Mouse (Mus musculus) hindbrain, embryonic 12.5 days (tissue): ENCODE results near the gene Lef1. TPM values are rescaled to one million over a fixed set of nuclear protein-coding genes. Genes with fewer than 3 reads are reported as not detected.

Experiments used
- ATAC-seq: fragments of 200-750 bp; cut with Nextera tagmentation; 2 replicates; pipeline ENCODE4 v1.8.0; 2017; ENCODE audit warnings: moderate TSS enrichment; ENCODE audit not compliant: low FRiP score
- H3K27ac ChIP-seq: fragments of 300-500 bp; sonication (generic); 2 replicates; pipeline ENCODE4 v1.5.1; 2016; ENCODE audit warnings: mild to moderate bottlenecking
- H3K27me3 ChIP-seq: fragments of 300-500 bp; sonication (generic); 2 replicates; pipeline ENCODE4 v1.6.1; 2016; ENCODE audit warnings: mild to moderate bottlenecking
- H3K36me3 ChIP-seq: fragments of 300-500 bp; sonication (generic); 2 replicates; pipeline ENCODE4 v1.6.1; 2016; ENCODE audit warnings: mild to moderate bottlenecking
- H3K4me1 ChIP-seq: fragments of 300-500 bp; sonication (generic); 2 replicates; pipeline ENCODE4 v1.6.1; 2016
- H3K4me2 ChIP-seq: fragments of 300-500 bp; sonication (generic); replicated peaks from 2 replicates; pipeline ENCODE4 v1.6.1; 2016; ENCODE audit warnings: mild to moderate bottlenecking
- H3K4me3 ChIP-seq: fragments of 300-500 bp; sonication (generic); 2 replicates; pipeline ENCODE4 v1.5.1; 2016; ENCODE audit warnings: mild to moderate bottlenecking
- H3K9ac ChIP-seq: fragments of 300-500 bp; sonication (generic); 2 replicates; pipeline ENCODE4 v1.6.1; 2016; ENCODE audit warnings: mild to moderate bottlenecking, moderate library complexity
- H3K9me3 ChIP-seq: fragments of 300-500 bp; sonication (generic); replicated peaks from 2 replicates; pipeline ENCODE4 v1.6.1; 2016; ENCODE audit warnings: mild to moderate bottlenecking
- WGBS: fragments of 180-500 bp; shearing (Covaris S2); methylation state at CpG from one replicate; pipeline ENCODE4 v1.1.7; 2016; 5-methylcytosine and 5-hydroxymethylcytosine counted together
- polyA plus RNA-seq: library from polyadenylated mRNA; unstranded; fragments of >200 nt; fragmentation: Nextera tagmentation; extraction: Ambion mirVana; gene quantifications from 2 replicates; pipeline ENCODE4 v1.2.1, GENCODE M21; 2016

Lef1 gene
- polyA plus RNA-seq, 1 experiment from 2014 or later, result 33.6 TPM

DNA sequence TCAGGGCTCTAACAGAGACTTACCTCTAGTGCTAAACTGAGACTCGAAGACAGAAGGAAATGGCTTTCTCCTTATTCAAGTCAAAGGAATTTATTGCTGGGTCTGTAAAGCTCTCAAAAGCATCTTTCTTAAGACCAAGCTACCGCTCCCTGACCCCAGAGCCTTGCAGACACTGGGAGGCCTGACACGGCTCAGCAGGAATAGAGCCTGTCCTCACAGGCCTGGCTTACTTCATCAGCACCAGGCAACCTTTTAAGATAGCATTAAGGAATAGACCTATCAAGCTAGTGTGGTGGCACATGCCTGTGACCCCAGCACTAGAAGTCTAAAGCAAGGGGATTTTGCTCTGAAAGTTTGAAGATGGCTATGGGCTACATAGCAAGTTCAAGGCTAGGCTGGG is 20.6 kb upstream of the Lef1 start:
- Histone ChIP-seq H3K4me2 (no peak overlapping the region), H3K27me3 (peaks cover 16% of the 10 kb centered on the region), H3K9me3 (no peaks in the 10 kb centered on the region), H3K9ac (no peak overlapping the region), H3K27ac (no peak overlapping the region), H3K4me1 (peaks cover 7% of the 10 kb centered on the region), H3K36me3 (no peaks in the 10 kb centered on the region), H3K4me3 (no peak overlapping the region)
- ATAC-seq, result no peak
- WGBS, result 36% methylated on average over 3 of the region's 3 CpGs

DNA sequence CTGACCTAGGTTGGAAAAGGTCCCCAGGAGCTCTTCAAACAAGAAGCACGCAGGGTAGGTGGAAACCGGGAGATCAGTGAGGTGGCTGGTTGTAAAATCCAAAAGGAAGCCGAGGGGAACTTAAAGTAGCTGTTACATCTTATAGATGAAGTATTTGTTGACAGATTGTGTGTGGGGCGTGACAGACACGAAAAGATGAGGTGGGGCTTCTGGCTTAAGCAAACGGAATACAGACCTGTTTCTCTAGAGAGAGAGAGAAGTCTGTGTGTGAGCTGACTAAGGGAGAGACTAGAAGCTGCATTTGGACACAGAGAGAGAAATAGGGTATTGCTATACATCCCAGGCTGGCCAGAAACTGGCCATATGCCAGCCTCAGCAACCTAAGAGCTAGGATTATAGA is 18.2 kb upstream of the Lef1 start:
- H3K4me1 ChIP-seq, result 0 out of 2 replicates have a peak, but pooled peaks cover 2% of the 10 kb centered on the region
- no peak overlapping the region for H3K27ac ChIP-seq
- H3K4me2 ChIP-seq, result no peak overlapping the region
- H3K36me3 ChIP-seq, result no peaks in the 10 kb centered on the region
- 67% methylated on average over 6 of the region's 6 CpGs for WGBS
- H3K27me3 ChIP-seq, result peaks cover 5% of the 10 kb centered on the region; the same call in 1 of the 2 replicates
- no peaks in the 10 kb centered on the region for H3K9me3 ChIP-seq
- no peak for ATAC-seq
- H3K4me3 ChIP-seq, result no peak overlapping the region
- no peak overlapping the region for H3K9ac ChIP-seq

DNA sequence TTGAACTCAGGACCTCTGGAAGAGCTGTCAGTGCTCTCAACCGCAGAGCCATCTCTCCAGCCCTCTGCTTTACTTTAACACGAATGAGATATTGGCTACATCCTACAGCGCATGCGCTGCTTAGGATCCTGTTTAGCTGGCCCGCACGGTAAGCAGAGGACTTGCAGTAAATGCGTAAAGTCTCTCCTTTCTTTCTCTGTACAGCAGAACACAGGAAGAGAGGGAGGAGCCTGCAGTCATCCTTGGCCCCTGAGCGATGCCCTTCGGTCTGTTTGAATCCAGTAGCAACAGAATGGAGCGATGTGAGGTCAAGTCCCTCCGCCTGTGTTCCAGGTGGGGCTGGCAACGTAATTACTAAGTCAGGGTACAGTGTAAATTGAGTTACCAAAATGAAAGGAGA is 16.5 kb upstream of the Lef1 start:
- Histone ChIP-seq H3K9me3 (no peaks in the 10 kb centered on the region), H3K36me3 (no peaks in the 10 kb centered on the region), H3K9ac (no peak overlapping the region), H3K27ac (no peak overlapping the region), H3K27me3 (no peaks in the 10 kb centered on the region), H3K4me2 (no peak overlapping the region), H3K4me3 (no peak overlapping the region), H3K4me1 (0 out of 2 replicates have a peak, but pooled peaks cover 2% of the 10 kb centered on the region)
- WGBS, result 83% methylated on average over 12 of the region's 12 CpGs
- no peak for ATAC-seq

DNA sequence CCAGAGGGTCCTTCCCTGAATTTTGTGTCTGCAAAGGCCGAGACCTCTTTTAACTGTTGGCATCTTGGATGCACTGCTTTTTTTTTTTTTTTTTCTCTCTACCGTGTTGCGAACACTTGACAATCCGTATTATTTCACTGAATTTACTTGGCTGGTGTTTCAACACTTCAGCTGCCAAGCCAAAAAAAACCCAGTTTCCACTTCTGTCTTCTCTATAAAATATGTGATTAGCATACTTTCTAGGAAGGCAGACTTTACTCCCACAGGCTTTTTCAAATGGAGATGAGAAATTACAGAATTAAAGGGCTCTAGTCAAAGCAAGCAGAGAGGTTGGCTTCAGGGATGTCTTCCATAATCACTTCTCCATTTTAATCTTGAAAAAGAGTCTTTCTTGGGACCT is 14.2 kb upstream of the Lef1 start:
- ATAC-seq, result no peak
- Histone ChIP-seq H3K27me3 (no peaks in the 10 kb centered on the region), H3K9ac (no peak overlapping the region), H3K4me1 (0 out of 2 replicates have a peak, but pooled peaks cover 2% of the 10 kb centered on the region), H3K4me2 (no peak overlapping the region), H3K4me3 (no peak overlapping the region), H3K9me3 (no peaks in the 10 kb centered on the region), H3K27ac (no peak overlapping the region), H3K36me3 (no peaks in the 10 kb centered on the region)
- WGBS, result 87% methylated on average over 4 of the region's 4 CpGs

DNA sequence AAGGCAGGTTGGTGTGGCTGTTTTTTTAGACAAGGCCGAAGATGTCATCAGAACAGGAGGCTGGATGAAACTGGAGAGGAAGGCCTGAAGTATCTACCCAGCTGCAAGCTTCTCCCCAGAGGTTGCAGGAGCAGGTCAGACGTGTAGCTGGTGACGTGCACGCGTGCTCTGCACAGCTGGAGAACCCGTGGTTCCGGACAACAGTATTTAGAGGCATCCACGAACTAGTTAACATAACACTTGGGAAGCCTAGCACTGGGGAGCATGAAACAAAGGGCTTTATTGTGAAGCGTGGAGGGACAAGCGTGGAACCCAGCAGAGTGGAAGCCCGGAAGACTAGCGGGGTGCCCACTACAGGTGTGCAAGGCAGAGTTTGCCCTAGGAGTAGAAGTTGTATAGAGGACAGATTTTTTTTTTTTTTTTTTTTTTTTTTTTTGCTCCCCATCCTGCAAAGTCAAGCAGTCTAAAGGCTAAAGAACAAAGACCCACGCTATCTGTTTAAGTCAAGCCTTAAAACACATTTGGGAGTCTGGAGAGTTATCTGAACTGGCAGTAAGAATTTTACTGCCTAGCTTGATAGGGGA is 8.0 kb upstream of the Lef1 start:
- Histone ChIP-seq H3K4me3 (no peak overlapping the region), H3K27ac (no peak overlapping the region), H3K4me2 (no peak overlapping the region), H3K9me3 (no peaks in the 10 kb centered on the region), H3K9ac (no peak overlapping the region), H3K4me1 (peaks cover 18% of the 10 kb centered on the region), H3K36me3 (no peaks in the 10 kb centered on the region), H3K27me3 (peaks cover 46% of the 10 kb centered on the region)
- 7% methylated on average over 13 of the region's 13 CpGs for WGBS
- ATAC-seq, result no peak

DNA sequence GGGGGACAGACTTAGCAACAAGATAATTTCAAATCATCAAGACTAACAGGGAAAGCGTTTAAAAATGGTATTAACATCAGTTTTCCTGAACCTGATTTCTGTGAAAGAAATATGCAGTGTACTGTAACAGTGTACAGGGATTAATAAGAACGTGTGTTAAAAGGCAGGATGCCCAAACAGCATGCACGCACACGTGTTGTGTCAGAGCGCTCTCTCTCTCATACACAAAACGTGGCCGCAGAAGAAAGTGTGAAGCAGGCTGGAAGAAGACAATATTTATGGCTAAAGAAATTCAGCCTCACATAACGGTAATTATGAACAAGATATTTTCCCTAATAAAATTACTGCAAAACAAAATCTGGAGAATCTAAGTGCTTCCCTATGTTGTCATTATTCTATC is 4.9 kb upstream of the Lef1 start:
- H3K9me3 ChIP-seq, result no peaks in the 10 kb centered on the region
- 47% methylated on average over 8 of the region's 8 CpGs for WGBS
- H3K4me2 ChIP-seq, result peak overlapping the region; percentile 56
- H3K36me3 ChIP-seq, result no peaks in the 10 kb centered on the region
- peak overlapping the region; percentile 33; the same call in 1 of the 2 replicates for H3K4me3 ChIP-seq
- H3K4me1 ChIP-seq, result peaks cover 34% of the 10 kb centered on the region
- no peak overlapping the region for H3K27ac ChIP-seq
- no peak overlapping the region for H3K9ac ChIP-seq
- peaks cover 70% of the 10 kb centered on the region for H3K27me3 ChIP-seq
- ATAC-seq, result no peak

DNA sequence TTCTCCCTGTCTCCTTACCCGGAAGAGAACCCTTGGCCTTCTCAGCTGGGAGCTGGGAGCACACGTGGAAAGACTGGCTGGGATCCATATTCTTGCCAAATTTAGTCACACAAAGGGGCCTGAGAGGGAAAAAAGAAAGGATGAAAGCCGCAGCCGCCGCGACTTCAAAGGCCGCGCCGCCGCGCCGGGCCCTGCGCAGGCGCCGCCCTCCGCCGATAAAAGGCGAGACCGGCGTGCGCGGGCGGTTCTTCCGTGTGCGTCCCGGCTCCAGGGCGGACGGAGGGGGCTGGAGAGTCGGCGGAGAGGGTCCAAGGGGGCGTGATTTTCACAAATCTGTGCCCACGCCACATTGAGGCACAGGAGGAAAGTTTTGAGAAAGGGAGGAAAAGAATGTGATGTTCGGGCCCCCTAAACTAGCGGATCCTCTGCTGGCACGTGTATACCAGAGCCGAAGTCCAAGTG is 4.3 kb upstream of the Lef1 start:
- H3K27ac ChIP-seq, result no peak overlapping the region
- ATAC-seq, result peak; percentile 55
- under 1% methylated on average over 36 of the region's 36 CpGs for WGBS

DNA sequence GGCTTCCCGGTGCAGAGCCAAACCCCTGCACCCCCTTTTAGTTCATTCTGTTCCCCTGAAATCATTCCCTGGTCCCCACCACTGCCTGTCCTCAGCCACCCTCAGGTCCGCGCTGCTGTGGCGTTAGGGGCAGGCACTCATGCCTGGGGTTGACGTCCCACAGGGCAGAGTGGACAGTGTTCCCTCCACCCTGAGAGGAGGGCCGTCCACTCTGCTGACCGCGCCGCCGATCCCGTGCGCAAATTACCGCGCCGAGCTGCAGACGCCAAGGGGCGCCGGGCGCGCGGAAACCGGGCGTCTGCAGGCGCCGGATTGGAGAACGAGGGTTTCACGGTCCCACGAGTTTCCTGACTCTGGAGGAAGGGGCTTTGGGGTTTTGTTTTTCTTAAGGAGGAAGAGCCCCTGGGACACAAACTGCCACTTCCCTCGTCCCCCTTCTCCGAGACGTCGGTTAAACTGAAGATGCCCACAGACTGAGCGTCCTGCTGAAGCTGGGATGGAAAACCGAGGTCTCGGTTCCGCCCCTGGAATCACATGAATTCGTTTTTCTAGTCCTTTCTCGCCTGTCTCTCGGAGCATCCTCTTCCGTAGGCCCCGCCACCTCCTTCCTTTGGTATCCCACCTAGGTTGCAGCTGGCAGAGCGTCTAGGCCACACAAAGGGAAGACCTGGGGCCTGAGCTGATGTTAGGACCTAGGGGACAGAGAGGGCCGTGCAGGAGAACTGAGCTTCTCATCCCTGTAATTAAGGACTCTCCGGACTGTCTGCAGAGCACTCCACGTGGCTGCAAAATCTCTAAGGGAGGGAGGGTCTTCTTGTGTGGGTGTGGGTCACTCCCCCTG is 3.6 kb upstream of the Lef1 start:
- Histone ChIP-seq H3K36me3 (no peaks in the 10 kb centered on the region), H3K27me3 (peaks cover 76% of the 10 kb centered on the region), H3K27ac (no peak overlapping the region), H3K9ac (peak overlapping the region; percentile 27), H3K9me3 (no peaks in the 10 kb centered on the region), H3K4me2 (peak overlapping the region; percentile 56), H3K4me1 (peaks cover 43% of the 10 kb centered on the region), H3K4me3 (peak overlapping the region; percentile 33)
- WGBS, result under 1% methylated on average over 45 of the region's 45 CpGs
- ATAC-seq, result peak; percentile 17; the same call in 1 of the 2 replicates

More for the DNA sequence above, 4.3 kb upstream of the Lef1 start:
- Histone ChIP-seq H3K4me3 (peak overlapping the region; percentile 33), H3K36me3 (no peaks in the 10 kb centered on the region), H3K9ac (peak overlapping the region; percentile 27), H3K4me1 (peaks cover 36% of the 10 kb centered on the region), H3K9me3 (no peaks in the 10 kb centered on the region), H3K4me2 (peak overlapping the region; percentile 56), H3K27me3 (peaks cover 71% of the 10 kb centered on the region)

DNA sequence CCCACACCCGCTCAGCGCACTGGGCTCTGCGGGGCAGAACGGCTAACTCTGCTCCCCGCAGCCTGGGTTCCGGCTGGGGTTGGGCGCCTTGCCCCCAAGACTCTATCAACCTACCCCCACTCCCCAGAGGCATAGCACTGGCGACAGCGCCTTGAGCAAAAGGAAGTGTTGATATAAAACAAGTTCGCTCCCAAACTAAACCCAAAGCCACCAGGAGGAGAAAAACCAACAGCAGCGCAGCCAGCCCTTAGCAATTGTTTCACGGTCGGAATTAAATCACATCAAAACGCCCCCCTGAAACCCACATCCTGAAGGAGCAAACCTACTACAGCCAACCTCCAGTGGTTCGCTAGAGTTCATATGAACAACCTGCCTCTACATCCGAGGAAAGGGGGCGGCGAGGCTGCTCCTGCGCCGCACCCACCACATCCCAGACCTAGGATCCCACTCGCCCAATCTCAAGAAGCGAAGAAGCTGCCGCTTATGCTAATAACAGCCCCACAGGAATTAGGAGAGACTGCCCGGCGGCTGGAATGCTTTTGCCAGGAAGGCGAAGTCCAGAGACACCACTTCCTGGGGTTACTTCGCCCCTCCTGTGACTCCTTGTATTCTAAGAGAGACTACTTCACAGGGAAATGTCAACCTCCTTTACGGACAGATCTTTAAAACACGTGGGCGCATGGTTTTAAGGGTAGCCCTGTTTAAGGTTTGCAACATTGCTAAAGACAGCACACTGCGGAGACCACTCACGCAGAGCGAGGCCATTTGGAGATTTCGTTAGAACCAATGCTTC is 2.8 kb upstream of the Lef1 start:
- Histone ChIP-seq H3K4me1 (peaks cover 48% of the 10 kb centered on the region), H3K4me3 (peak overlapping the region; percentile 33; the same call in 1 of the 2 replicates), H3K9ac (no peak overlapping the region), H3K27ac (no peak overlapping the region), H3K27me3 (peaks cover 74% of the 10 kb centered on the region), H3K4me2 (peak overlapping the region; percentile 56), H3K36me3 (no peaks in the 10 kb centered on the region), H3K9me3 (no peaks in the 10 kb centered on the region)
- ATAC-seq, result no peak
- WGBS, result under 1% methylated on average over 34 of the region's 34 CpGs

DNA sequence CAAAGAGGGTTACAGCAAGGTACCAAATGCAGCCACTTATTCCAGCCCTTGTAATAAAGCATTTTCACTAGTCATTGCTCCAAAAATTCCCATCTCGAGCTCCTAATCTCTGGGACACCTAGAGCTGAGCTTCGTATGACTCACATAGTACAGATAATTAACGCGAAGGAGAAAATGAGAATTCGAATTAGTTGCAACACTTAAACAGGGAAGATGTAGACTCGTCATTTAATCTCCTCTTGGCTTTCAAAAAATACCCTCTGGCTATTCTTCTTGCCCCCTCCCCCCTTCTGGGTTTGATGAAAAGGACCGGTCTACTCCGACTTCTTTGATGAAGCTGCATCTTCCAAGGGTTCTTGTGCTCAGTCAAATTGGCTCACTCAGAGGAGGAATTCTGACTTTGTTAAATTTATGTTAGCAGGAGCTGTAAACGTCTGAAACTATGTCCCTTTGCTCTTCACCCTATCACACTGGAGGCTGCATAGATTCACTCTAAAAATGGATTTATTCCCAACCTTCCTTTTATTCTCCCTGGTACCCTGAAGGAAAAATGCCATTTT is 2.1 kb upstream of the Lef1 start:
- Histone ChIP-seq H3K4me3 (no peak overlapping the region), H3K4me2 (peak overlapping the region; percentile 56; the same call in 1 of the 2 replicates), H3K27ac (no peak overlapping the region), H3K36me3 (no peaks in the 10 kb centered on the region), H3K9me3 (no peaks in the 10 kb centered on the region), H3K9ac (no peak overlapping the region), H3K27me3 (peaks cover 74% of the 10 kb centered on the region), H3K4me1 (peaks cover 50% of the 10 kb centered on the region)
- WGBS, result 2% methylated on average over 9 of the region's 9 CpGs
- ATAC-seq, result no peak

DNA sequence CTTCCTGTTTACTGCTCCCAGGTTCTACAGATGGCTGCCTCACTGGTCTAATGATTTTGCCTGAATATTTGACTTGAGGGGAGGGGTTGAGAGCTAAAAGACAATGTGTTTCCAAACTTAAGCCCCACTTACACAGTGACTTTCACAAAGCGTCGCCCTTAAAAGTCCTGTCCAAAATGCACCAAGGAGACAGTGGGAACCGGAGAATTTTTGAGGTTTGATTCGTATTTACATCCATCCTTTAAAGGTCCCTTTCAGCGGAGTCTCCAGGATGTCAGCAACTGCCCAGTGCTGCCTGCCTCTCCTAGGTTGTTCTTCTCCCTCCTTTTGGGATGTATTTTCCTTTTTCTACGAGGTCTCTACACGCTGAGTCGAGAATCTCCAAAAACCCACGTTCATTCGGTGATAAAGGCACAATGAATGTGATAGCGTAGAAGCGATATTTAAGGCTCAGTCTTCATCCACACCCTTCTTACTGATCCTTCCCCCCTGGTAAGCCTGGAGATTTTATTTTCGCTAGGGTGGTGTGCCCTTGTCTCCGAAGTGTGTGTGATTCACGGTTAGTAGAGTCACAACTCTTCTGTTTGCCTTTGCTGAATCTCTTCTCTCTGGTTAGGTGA is 1.1 kb upstream of the Lef1 start:
- no peak overlapping the region for H3K27ac ChIP-seq
- peaks cover 50% of the 10 kb centered on the region for H3K4me1 ChIP-seq
- no peaks in the 10 kb centered on the region for H3K36me3 ChIP-seq
- peak overlapping the region; percentile 78 for H3K4me2 ChIP-seq
- no peak overlapping the region for H3K9ac ChIP-seq
- peaks cover 70% of the 10 kb centered on the region for H3K27me3 ChIP-seq
- no peak for ATAC-seq
- H3K4me3 ChIP-seq, result peak overlapping the region; percentile 55
- no peaks in the 10 kb centered on the region for H3K9me3 ChIP-seq
- WGBS, result 1% methylated on average over 15 of the region's 15 CpGs
